Mouse (Mus musculus): ENCODE measurements around the gene Fgfr2. TPM values are rescaled to one million over a fixed set of nuclear protein-coding genes. Genes with fewer than 3 reads are reported as not detected.
A peak's percentile ranks its signal among the peaks of the same experiment; 100 is the strongest.

The Fgfr2 gene
- polyA plus RNA-seq, 1 experiment from 2014 or later, result 123 TPM

- no peaks in the 10 kb centered on the region for H3K36me3 ChIP-seq
- 0 out of 2 replicates have a peak overlapping the region, but pooled peaks have one; percentile 39 for H3K27ac ChIP-seq
- no peaks in the 10 kb centered on the region for H3K9me3 ChIP-seq
- ATAC-seq (ENCODE audit: low FRiP score, low read depth), result peak; percentile 54; the same call in 1 of the 2 replicates
- WGBS, result 35% methylated on average over 15 of the region's 15 CpGs
- H3K4me1 ChIP-seq, result peaks cover 21% of the 10 kb centered on the region
- H3K9ac ChIP-seq, result no peak overlapping the region
- H3K4me2 ChIP-seq (replicated peaks), result peak overlapping the region; percentile 14; the same call in 1 of the 2 replicates
- H3K27me3 ChIP-seq, result no peaks in the 10 kb centered on the region
- H3K4me3 ChIP-seq, result no peak overlapping the region
These were observed 977.8 kb downstream of the Fgfr2 start for GRCm38 (mm10) chr7:132145227-132145800.

GRCm38 (mm10) chr7:132128687-132129086 lies 994.5 kb downstream of the Fgfr2 start:
- Histone ChIP-seq H3K9me3 (peaks cover under 1% of the 10 kb centered on the region; the same call in 1 of the 2 replicates), H3K36me3 (no peaks in the 10 kb centered on the region), H3K4me2 (replicated peaks) (no peak overlapping the region), H3K27ac (no peak overlapping the region), H3K9ac (no peak overlapping the region), H3K4me3 (no peak overlapping the region), H3K4me1 (no peaks in the 10 kb centered on the region), H3K27me3 (0 out of 2 replicates have a peak, but pooled peaks cover 8% of the 10 kb centered on the region)
- WGBS, result 79% methylated on average over 6 of the region's 6 CpGs
- no peak for ATAC-seq (ENCODE audit: low FRiP score, low read depth)

GRCm38 (mm10) chr7:132124948-132125347 lies 998.2 kb downstream of the Fgfr2 start:
- Histone ChIP-seq H3K9ac (no peak overlapping the region), H3K4me2 (replicated peaks) (no peak overlapping the region), H3K4me3 (no peak overlapping the region), H3K4me1 (no peaks in the 10 kb centered on the region; the same call in 1 of the 2 replicates), H3K27ac (no peak overlapping the region), H3K36me3 (no peaks in the 10 kb centered on the region), H3K27me3 (0 out of 2 replicates have a peak, but pooled peaks cover 8% of the 10 kb centered on the region), H3K9me3 (no peaks in the 10 kb centered on the region)
- ATAC-seq (ENCODE audit: low FRiP score, low read depth), result no peak
- 78% methylated on average over 7 of the region's 7 CpGs for WGBS

GRCm38 (mm10) chr7:132123211-132123610 lies 999.9 kb downstream of the Fgfr2 start:
- H3K27ac ChIP-seq, result no peak overlapping the region
- no peak overlapping the region for H3K4me2 ChIP-seq (replicated peaks)
- no peaks in the 10 kb centered on the region for H3K9me3 ChIP-seq
- H3K36me3 ChIP-seq, result no peaks in the 10 kb centered on the region
- no peak for ATAC-seq (ENCODE audit: low FRiP score, low read depth)
- no peak overlapping the region for H3K9ac ChIP-seq
- no peak overlapping the region for H3K4me3 ChIP-seq
- H3K27me3 ChIP-seq, result 0 out of 2 replicates have a peak, but pooled peaks cover 8% of the 10 kb centered on the region
- H3K4me1 ChIP-seq, result no peaks in the 10 kb centered on the region; the same call in 1 of the 2 replicates
- 76% methylated on average over 7 of the region's 7 CpGs for WGBS

- whole genome bisulfite sequencing, result 67% methylated on average over 4 of the region's 4 CpGs
- no peak for ATAC-seq (ENCODE audit: low FRiP score, low read depth)
These were observed 1003.3 kb downstream of the Fgfr2 start for GRCm38 (mm10) chr7:132119817-132120216.

GRCm38 (mm10) chr7:132111770-132112169 lies 1011.4 kb downstream of the Fgfr2 start:
- no peak for ATAC-seq (ENCODE audit: low FRiP score, low read depth)
- WGBS, result 57% methylated on average over 5 of the region's 5 CpGs

More at GRCm38 (mm10) chr7:132119817-132120216, 1003.3 kb downstream of the Fgfr2 start:
- Histone ChIP-seq H3K9me3 (no peaks in the 10 kb centered on the region), H3K27me3 (0 out of 2 replicates have a peak, but pooled peaks cover 3% of the 10 kb centered on the region), H3K36me3 (no peaks in the 10 kb centered on the region), H3K9ac (no peak overlapping the region), H3K4me1 (no peaks in the 10 kb centered on the region; the same call in 1 of the 2 replicates), H3K27ac (no peak overlapping the region), H3K4me3 (no peak overlapping the region), H3K4me2 (replicated peaks) (no peak overlapping the region)

GRCm38 (mm10) chr7:132110308-132110707 lies 1012.8 kb downstream of the Fgfr2 start:
- H3K4me1 ChIP-seq, result no peaks in the 10 kb centered on the region
- H3K9ac ChIP-seq, result no peak overlapping the region
- no peaks in the 10 kb centered on the region for H3K36me3 ChIP-seq
- H3K9me3 ChIP-seq, result no peaks in the 10 kb centered on the region
- 40% methylated on average over 3 of the region's 3 CpGs for WGBS
- H3K27me3 ChIP-seq, result no peaks in the 10 kb centered on the region
- no peak overlapping the region for H3K27ac ChIP-seq
- no peak overlapping the region for H3K4me3 ChIP-seq
- no peak overlapping the region for H3K4me2 ChIP-seq (replicated peaks)
- no peak for ATAC-seq (ENCODE audit: low FRiP score, low read depth)

More at GRCm38 (mm10) chr7:132111770-132112169, 1011.4 kb downstream of the Fgfr2 start:
- no peak overlapping the region for H3K4me3 ChIP-seq
- no peaks in the 10 kb centered on the region for H3K4me1 ChIP-seq
- H3K27ac ChIP-seq, result no peak overlapping the region
- H3K9me3 ChIP-seq, result no peaks in the 10 kb centered on the region
- H3K4me2 ChIP-seq (replicated peaks), result no peak overlapping the region
- no peak overlapping the region for H3K9ac ChIP-seq
- H3K36me3 ChIP-seq, result no peaks in the 10 kb centered on the region
- no peaks in the 10 kb centered on the region for H3K27me3 ChIP-seq

GRCm38 (mm10) chr7:132106891-132107290 lies 1016.3 kb downstream of the Fgfr2 start:
- WGBS, result 82% methylated on average over 4 of the region's 4 CpGs
- H3K27me3 ChIP-seq, result no peaks in the 10 kb centered on the region
- no peak for ATAC-seq (ENCODE audit: low FRiP score, low read depth)
- no peak overlapping the region for H3K4me2 ChIP-seq (replicated peaks)
- no peaks in the 10 kb centered on the region for H3K9me3 ChIP-seq
- H3K27ac ChIP-seq, result no peak overlapping the region
- no peak overlapping the region for H3K9ac ChIP-seq
- H3K36me3 ChIP-seq, result no peaks in the 10 kb centered on the region
- H3K4me3 ChIP-seq, result no peak overlapping the region
- no peaks in the 10 kb centered on the region for H3K4me1 ChIP-seq

GRCm38 (mm10) chr7:132105326-132105725 lies 1017.8 kb downstream of the Fgfr2 start:
- Histone ChIP-seq H3K27ac (no peak overlapping the region), H3K36me3 (no peaks in the 10 kb centered on the region), H3K4me3 (no peak overlapping the region), H3K9me3 (no peaks in the 10 kb centered on the region), H3K27me3 (no peaks in the 10 kb centered on the region), H3K4me2 (replicated peaks) (no peak overlapping the region), H3K4me1 (no peaks in the 10 kb centered on the region), H3K9ac (no peak overlapping the region)
- 77% methylated on average over 4 of the region's 4 CpGs for WGBS
- no peak for ATAC-seq (ENCODE audit: low FRiP score, low read depth)

- no peaks in the 10 kb centered on the region for H3K27me3 ChIP-seq
- H3K36me3 ChIP-seq, result no peaks in the 10 kb centered on the region; the same call in 1 of the 2 replicates
- no peaks in the 10 kb centered on the region for H3K9me3 ChIP-seq
- H3K4me2 ChIP-seq (replicated peaks), result no peak overlapping the region
- no peak overlapping the region for H3K27ac ChIP-seq
- H3K9ac ChIP-seq, result no peak overlapping the region
- no peak overlapping the region for H3K4me3 ChIP-seq
- no peak for ATAC-seq (ENCODE audit: low FRiP score, low read depth)
- no peaks in the 10 kb centered on the region for H3K4me1 ChIP-seq
- 70% methylated on average over 4 of the region's 4 CpGs for WGBS
These were observed 1024.7 kb downstream of the Fgfr2 start for GRCm38 (mm10) chr7:132098441-132098840.

GRCm38 (mm10) chr7:132094666-132095065 lies 1028.5 kb downstream of the Fgfr2 start:
- H3K27me3 ChIP-seq, result no peaks in the 10 kb centered on the region
- no peak overlapping the region for H3K4me2 ChIP-seq (replicated peaks)
- no peak for ATAC-seq (ENCODE audit: low FRiP score, low read depth)
- H3K36me3 ChIP-seq, result no peaks in the 10 kb centered on the region; the same call in 1 of the 2 replicates
- H3K4me1 ChIP-seq, result no peaks in the 10 kb centered on the region
- H3K27ac ChIP-seq, result no peak overlapping the region
- no peak overlapping the region for H3K4me3 ChIP-seq
- 40% methylated on average over 7 of the region's 7 CpGs for WGBS
- no peak overlapping the region for H3K9ac ChIP-seq
- H3K9me3 ChIP-seq, result no peaks in the 10 kb centered on the region

- Histone ChIP-seq H3K4me3 (no peak overlapping the region), H3K36me3 (no peaks in the 10 kb centered on the region; the same call in 1 of the 2 replicates), H3K27ac (peak overlapping the region; percentile 4; the same call in 1 of the 2 replicates), H3K4me2 (replicated peaks) (no peak overlapping the region), H3K27me3 (no peaks in the 10 kb centered on the region; the same call in 1 of the 2 replicates), H3K4me1 (peaks cover 3% of the 10 kb centered on the region; the same call in 1 of the 2 replicates), H3K9ac (no peak overlapping the region), H3K9me3 (no peaks in the 10 kb centered on the region)
- 74% methylated on average over 7 of the region's 7 CpGs for WGBS
- no peak for ATAC-seq (ENCODE audit: low FRiP score, low read depth)
These were observed 1031.6 kb downstream of the Fgfr2 start for GRCm38 (mm10) chr7:132091551-132091950.
